Mouse (Mus musculus): ENCODE measurements around the gene Tcf7l2.

DNA sequence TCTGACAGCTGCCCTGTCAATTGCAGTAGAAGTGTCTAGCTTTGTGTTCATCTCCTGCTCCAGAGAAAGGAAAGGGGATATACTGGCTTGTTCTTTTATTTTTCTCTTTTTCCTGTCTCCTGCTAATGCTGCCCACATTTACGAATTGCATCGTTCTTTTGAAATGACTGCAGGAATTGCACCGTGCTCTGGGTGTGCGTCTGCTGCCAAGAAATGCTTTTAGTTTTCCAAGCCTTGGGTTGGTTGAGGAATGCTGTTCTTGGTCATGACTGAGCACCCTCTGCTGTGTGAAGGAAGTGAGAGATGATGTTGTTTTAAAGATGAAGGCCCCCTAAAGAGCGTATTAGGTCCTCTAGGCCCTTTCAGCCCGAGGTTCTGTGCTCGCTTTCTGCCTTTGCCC is 75.4 kb downstream of the Tcf7l2 start:
- TF ChIP-seq POLR2A (IDR thresholded peaks at IDR 0.05; ENCODE audit: low read depth, low read length) (no peak), CTCF (IDR thresholded peaks at IDR 0.05; ENCODE audit: extremely low read depth, insufficient read length, insufficient replicate concordance, low read depth, low read length) (no peak)
